Mouse (Mus musculus) bone marrow, adult 2 months (tissue): Measurements from ENCODE around the gene Vmn1r45.

ENCODE experiments used
- CTCF ChIP-seq: fragments of 200-500 bp; IDR thresholded peaks from 2 replicates; pipeline ENCODE4 v1.5.1; 2011; ENCODE audit warnings: low read length, control low read depth; ENCODE audit not compliant: control insufficient read depth, insufficient read depth
- POLR2A ChIP-seq: fragments of 200-500 bp; IDR thresholded peaks from 2 replicates; pipeline ENCODE4 v1.6.1; 2011; ENCODE audit warnings: low read depth, mild to moderate bottlenecking, control low read depth, low read length, borderline replicate concordance; ENCODE audit not compliant: control insufficient read depth

- no peak for TF ChIP-seq POLR2A
- no peak for TF ChIP-seq CTCF
Observed at GRCm38 (mm10) chr6:89940926-89941325, 528 bp upstream of the Vmn1r45 start.
